Mouse (Mus musculus) bone marrow macrophage, adult 2 months (primary cell): ENCODE data around the gene Hnf4a.

Source experiments
- CTCF ChIP-seq: IDR thresholded peaks from 2 replicates; pipeline ENCODE4 v1.5.1; 2012; ENCODE audit warnings: low read depth, mild to moderate bottlenecking, low read length, moderate library complexity
- POLR2A ChIP-seq: IDR thresholded peaks from 2 replicates; pipeline ENCODE4 v1.6.1; 2012; ENCODE audit warnings: mild to moderate bottlenecking, low read depth, low read length, borderline replicate concordance

- TF ChIP-seq CTCF (no peak), POLR2A (no peak)
These were observed 40.2 kb downstream of the Hnf4a start for GRCm38 (mm10) chr2:163546623-163547318.
